9 mouse cellular contexts compared by ENCODE assay signal in the genomic region with DNA sequence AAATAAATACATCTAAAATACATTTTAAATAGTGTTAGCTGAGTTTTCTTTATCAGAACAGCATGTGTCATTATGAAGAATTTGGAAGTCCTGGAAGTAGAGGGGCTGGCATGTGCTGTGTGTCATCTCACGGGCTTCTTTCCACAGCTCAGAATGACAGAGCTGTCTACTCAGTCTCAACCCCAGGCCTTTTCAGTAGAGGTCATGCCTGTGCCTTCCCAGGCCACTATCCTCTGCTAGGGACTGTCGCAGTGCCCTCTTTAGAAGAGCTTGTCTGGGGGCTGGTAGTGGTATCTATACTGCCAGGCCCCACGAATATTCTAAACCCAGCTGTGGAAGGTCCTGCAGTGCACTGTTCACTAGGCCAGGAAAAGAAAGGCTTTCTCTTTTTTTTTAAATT. TPM values are rescaled to one million over a fixed set of nuclear protein-coding genes. Genes with fewer than 3 reads are reported as not detected.
DNase-seq lines count a peak whose midpoint lies in the region; ATAC-seq lines count a peak whose summit lies in the region.
"Had no signal": no experiment of that assay in that cellular context is flagged by ENCODE, and none has a peak within 500 bp of the region (broad histone marks: within the 10 kb centered on the region; RNA-seq: fewer than 3 reads in every experiment).

No protein-coding gene starts in this region.

- H3K4me1 ChIP-seq in midbrain, embryonic 12.5 days, result peaks cover 34% of the 10 kb centered on the region
- peaks cover 41% of the 10 kb centered on the region for H3K4me1 ChIP-seq in midbrain, embryonic 10.5 days
- H3K4me1 ChIP-seq in hindbrain, embryonic 14.5 days (replicated peaks; ENCODE audit: control insufficient read depth, insufficient read depth, low read length), result peaks cover 18% of the 10 kb centered on the region
- H3K4me1 ChIP-seq in midbrain, embryonic 14.5 days (ENCODE audit: control insufficient read depth, insufficient read depth, low read length), result peaks cover 16% of the 10 kb centered on the region
- peaks cover 40% of the 10 kb centered on the region for H3K4me1 ChIP-seq in kidney, embryonic 15.5 days

- H3K27me3 ChIP-seq in midbrain, embryonic 12.5 days, result no peaks in the 10 kb centered on the region
- no peaks in the 10 kb centered on the region for H3K27me3 ChIP-seq in midbrain, embryonic 10.5 days (ENCODE audit: low read depth, poor library complexity, severe bottlenecking)
- H3K27me3 ChIP-seq in hindbrain, embryonic 14.5 days (ENCODE audit: control insufficient read depth, insufficient read depth, low read length), result no peaks in the 10 kb centered on the region
- H3K27me3 ChIP-seq in midbrain, embryonic 14.5 days (ENCODE audit: control insufficient read depth, insufficient read depth, low read length), result no peaks in the 10 kb centered on the region
- no peaks in the 10 kb centered on the region for H3K27me3 ChIP-seq in kidney, embryonic 15.5 days
- H3K27me3 ChIP-seq: stomach, embryonic 15.5 days had no signal

- no peak overlapping the region for H3K27ac ChIP-seq in midbrain, embryonic 12.5 days (replicated peaks)
- H3K27ac ChIP-seq in midbrain, embryonic 10.5 days (replicated peaks), result no peak overlapping the region
- no peak overlapping the region for H3K27ac ChIP-seq in hindbrain, embryonic 14.5 days
- no peak overlapping the region for H3K27ac ChIP-seq in midbrain, embryonic 14.5 days (replicated peaks; ENCODE audit: low read depth, low read length)
- H3K27ac ChIP-seq in kidney, embryonic 15.5 days, result no peak overlapping the region
- H3K27ac ChIP-seq: stomach, embryonic 15.5 days had no signal

- DNase-seq in gastrocnemius, postnatal 10 days, result peak; percentile 3
- no peak for DNase-seq in gastrocnemius, postnatal 14 days
- DNase-seq in midbrain, embryonic 10.5 days (ENCODE audit: low spot score), result no peak
- no peak for DNase-seq in hindbrain, embryonic 14.5 days (ENCODE audit: low spot score)
- no peak for DNase-seq in midbrain, embryonic 14.5 days
- DNase-seq in gastrocnemius, postnatal 36 days, result no peak

- 90% methylated on average over 3 of the region's 3 CpGs for WGBS in midbrain, embryonic 12.5 days
- WGBS in midbrain, embryonic 10.5 days, result 91% methylated on average over 3 of the region's 3 CpGs
- 91% methylated on average over 3 of the region's 3 CpGs for WGBS in hindbrain, embryonic 14.5 days
- 88% methylated on average over 3 of the region's 3 CpGs for WGBS in midbrain, embryonic 14.5 days
- WGBS in kidney, embryonic 15.5 days, result 84% methylated on average over 3 of the region's 3 CpGs

- no peak for ATAC-seq in midbrain, embryonic 12.5 days (ENCODE audit: low FRiP score, low read depth)
- no peak for ATAC-seq in hindbrain, embryonic 14.5 days (ENCODE audit: low FRiP score)
- no peak for ATAC-seq in midbrain, embryonic 14.5 days (ENCODE audit: low FRiP score, low TSS enrichment)
- no peak for ATAC-seq in kidney, embryonic 15.5 days (replicated peaks; ENCODE audit: low FRiP score)

- 0 out of 2 replicates have a peak, but pooled peaks cover 6% of the 10 kb centered on the region for H3K36me3 ChIP-seq in midbrain, embryonic 12.5 days
- H3K36me3 ChIP-seq in midbrain, embryonic 10.5 days, result peaks cover 5% of the 10 kb centered on the region
- no peaks in the 10 kb centered on the region for H3K36me3 ChIP-seq in hindbrain, embryonic 14.5 days (replicated peaks; ENCODE audit: control insufficient read depth, insufficient read depth)
- no peaks in the 10 kb centered on the region; the same call in 1 of the 2 replicates for H3K36me3 ChIP-seq in midbrain, embryonic 14.5 days (ENCODE audit: control insufficient read depth, insufficient read depth, low read length)
- no peaks in the 10 kb centered on the region for H3K36me3 ChIP-seq in kidney, embryonic 15.5 days
- H3K36me3 ChIP-seq: stomach, embryonic 15.5 days had no signal

- peak overlapping the region; percentile 92 for H3K4me2 ChIP-seq in midbrain, embryonic 12.5 days (replicated peaks)
- H3K4me2 ChIP-seq in hindbrain, embryonic 14.5 days (replicated peaks), result peak overlapping the region; percentile 90; the same call in 1 of the 2 replicates
- H3K4me2 ChIP-seq in midbrain, embryonic 14.5 days (ENCODE audit: low read length), result peak overlapping the region; percentile 83
- H3K4me2 ChIP-seq in kidney, embryonic 15.5 days, result no peak overlapping the region

- H3K4me3 ChIP-seq in midbrain, embryonic 12.5 days, result no peak overlapping the region
- no peak overlapping the region for H3K4me3 ChIP-seq in midbrain, embryonic 10.5 days
- H3K4me3 ChIP-seq in hindbrain, embryonic 14.5 days (replicated peaks; ENCODE audit: low read length), result no peak overlapping the region
- H3K4me3 ChIP-seq in midbrain, embryonic 14.5 days (replicated peaks; ENCODE audit: low read depth, low read length), result 0 out of 2 replicates have a peak overlapping the region, but pooled peaks have one; percentile 5
- no peak overlapping the region for H3K4me3 ChIP-seq in kidney, embryonic 15.5 days (replicated peaks)

- intact Hi-C loops in gastrocnemius, postnatal 14 days (cut with DNase I; ENCODE audit: low total_unique reads), result no loop called here
- intact Hi-C loops in gastrocnemius, postnatal 36 days (cut with DNase I), result no loop called here

- no peaks in the 10 kb centered on the region for H3K9me3 ChIP-seq in midbrain, embryonic 12.5 days
- H3K9me3 ChIP-seq in midbrain, embryonic 10.5 days (replicated peaks), result no peaks in the 10 kb centered on the region
- H3K9me3 ChIP-seq in hindbrain, embryonic 14.5 days (ENCODE audit: control insufficient read depth, low read length), result no peaks in the 10 kb centered on the region
- no peaks in the 10 kb centered on the region for H3K9me3 ChIP-seq in midbrain, embryonic 14.5 days (ENCODE audit: control insufficient read depth, low read length)
- H3K9me3 ChIP-seq in kidney, embryonic 15.5 days (replicated peaks), result no peaks in the 10 kb centered on the region
- H3K9me3 ChIP-seq: stomach, embryonic 15.5 days had no signal

- H3K9ac ChIP-seq in midbrain, embryonic 12.5 days (replicated peaks), result no peak overlapping the region
- no peak overlapping the region for H3K9ac ChIP-seq in hindbrain, embryonic 14.5 days
- H3K9ac ChIP-seq in midbrain, embryonic 14.5 days (replicated peaks; ENCODE audit: low read length), result 0 out of 2 replicates have a peak overlapping the region, but pooled peaks have one; percentile 90
- H3K9ac ChIP-seq in kidney, embryonic 15.5 days, result no peak overlapping the region
- H3K9ac ChIP-seq: stomach, embryonic 15.5 days had no signal

RNA-seq across cellular contexts. Expression of gene Rapgef1, which starts 2.1 kb away (rescaled TPM):
- total RNA-seq in gastrocnemius, postnatal 10 days (2021), result 10 to 100 TPM; 90.9 to 92.2 TPM
- 10 to 100 TPM; 75.7 to 81.9 TPM for total RNA-seq in gastrocnemius, postnatal 14 days (2021)
- 22.5 and 24.1 TPM in 2 replicates for polyA plus RNA-seq in midbrain, embryonic 12.5 days (2016; fragmentation: Nextera tagmentation; extraction: Ambion mirVana)
- polyA plus RNA-seq in midbrain, embryonic 10.5 days (2016; fragmentation: Nextera tagmentation; extraction: Ambion mirVana), result 14.4 and 15.4 TPM in 2 replicates
- polyA plus RNA-seq in hindbrain, embryonic 14.5 days (2014; fragmentation: Nextera tagmentation; extraction: Ambion mirVana), result 19.9 and 22.3 TPM in 2 replicates
- polyA plus RNA-seq in midbrain, embryonic 14.5 days (2014; fragmentation: Nextera tagmentation; extraction: Ambion mirVana), result 23.2 and 25.3 TPM in 2 replicates
- 100 to 1,000 TPM; 102 to 117 TPM for total RNA-seq in gastrocnemius, postnatal 36 days (2021)
- polyA plus RNA-seq in kidney, embryonic 15.5 days (2015; fragmentation: Nextera tagmentation; extraction: Ambion mirVana), result 12.4 and 13.8 TPM in 2 replicates
